Mouse (Mus musculus) lung, embryonic 14.5 days (tissue): ENCODE data around the gene Cers5. TPM values are rescaled to one million over a fixed set of nuclear protein-coding genes. Genes with fewer than 3 reads are reported as not detected.
A peak's percentile ranks its signal among the peaks of the same experiment; 100 is the strongest.

Source experiments
- ATAC-seq: fragments of 200-750 bp; cut with Nextera tagmentation; 2 replicates; pipeline ENCODE4 v1.8.0; 2017; ENCODE audit warnings: mild to moderate bottlenecking, moderate TSS enrichment, moderate library complexity; ENCODE audit not compliant: insufficient read depth
- DNase-seq: peaks from one replicate; pipeline ENCODE4 v3.0.0-alpha.2; 2015
- H3K27ac ChIP-seq: fragments of 300-500 bp; sonication (generic); 2 replicates; pipeline ENCODE4 v1.5.1; 2014; ENCODE audit warnings: low read depth, mild to moderate bottlenecking, moderate library complexity
- H3K27me3 ChIP-seq: fragments of 300-500 bp; sonication (generic); 2 replicates; pipeline ENCODE4 v1.6.1; 2014; ENCODE audit warnings: low read length, control low read depth; ENCODE audit not compliant: insufficient read depth
- H3K36me3 ChIP-seq: fragments of 300-500 bp; sonication (generic); 2 replicates; pipeline ENCODE4 v1.6.1; 2014; ENCODE audit warnings: control low read depth; ENCODE audit not compliant: insufficient read depth
- H3K4me1 ChIP-seq: fragments of 300-500 bp; sonication (generic); 2 replicates; pipeline ENCODE4 v1.6.1; 2014; ENCODE audit warnings: antibody characterized with exemption, control low read depth; ENCODE audit not compliant: insufficient read depth
- H3K4me2 ChIP-seq: fragments of 300-500 bp; sonication (generic); 2 replicates; pipeline ENCODE4 v1.6.1; 2014; ENCODE audit warnings: mild to moderate bottlenecking
- H3K4me3 ChIP-seq: fragments of 300-500 bp; sonication (generic); 2 replicates; pipeline ENCODE4 v1.5.1; 2014; ENCODE audit warnings: low read depth, low read length
- H3K9ac ChIP-seq: fragments of 300-500 bp; sonication (generic); 2 replicates; pipeline ENCODE4 v1.6.1; 2014
- H3K9me3 ChIP-seq: fragments of 300-500 bp; sonication (generic); 2 replicates; pipeline ENCODE4 v1.6.1; 2016; ENCODE audit warnings: low read depth, low read length, control low read depth
- CTCF ChIP-seq: IDR thresholded peaks from 2 replicates; pipeline ENCODE4 v1.5.1; 2016; ENCODE audit warnings: antibody characterized with exemption, low read depth
- WGBS: fragments of 180-500 bp; shearing (Covaris S2); extraction: QIAGEN DNeasy Blood & Tissue Kit; methylation state at CpG from one replicate; pipeline ENCODE4 v1.1.7; 2014; 5-methylcytosine and 5-hydroxymethylcytosine counted together
- polyA plus RNA-seq: library from polyadenylated mRNA; unstranded; fragments of >200 nt; fragmentation: Nextera tagmentation; extraction: Ambion mirVana; gene quantifications from 2 replicates; pipeline ENCODE4 v1.2.1, GENCODE M21; 2014

Cers5 gene
- polyA plus RNA-seq, 1 experiment from 2014 or later: 78.8 TPM

- Histone ChIP-seq H3K4me1 (no peaks in the 10 kb centered on the region), H3K27ac (no peak overlapping the region), H3K9me3 (no peaks in the 10 kb centered on the region), H3K4me2 (no peak overlapping the region), H3K36me3 (peaks cover 66% of the 10 kb centered on the region), H3K4me3 (no peak overlapping the region), H3K9ac (no peak overlapping the region), H3K27me3 (no peaks in the 10 kb centered on the region)
- TF ChIP-seq CTCF: no peak
- ATAC-seq (no peak), DNase-seq (no peak)
- WGBS: 91% methylated on average over 6 of the region's 6 CpGs
Observed at GRCm38 (mm10) chr15:99790464-99790863, 17.8 kb upstream of the Cers5 start.

GRCm38 (mm10) chr15:99787625-99788120 lies 15.0 kb upstream of the Cers5 start:
- H3K9me3 ChIP-seq: no peaks in the 10 kb centered on the region
- H3K27ac ChIP-seq: peak overlapping the region; percentile 36; the same call in 1 of the 2 replicates
- no peak for TF ChIP-seq CTCF
- no peak overlapping the region for H3K4me3 ChIP-seq
- no peaks in the 10 kb centered on the region for H3K27me3 ChIP-seq
- 65% methylated on average over 9 of the region's 9 CpGs for WGBS
- H3K4me2 ChIP-seq: no peak overlapping the region
- ATAC-seq (no peak), DNase-seq (no peak)
- no peak overlapping the region for H3K9ac ChIP-seq
- H3K36me3 ChIP-seq: peaks cover 53% of the 10 kb centered on the region
- H3K4me1 ChIP-seq: no peaks in the 10 kb centered on the region

DNA sequence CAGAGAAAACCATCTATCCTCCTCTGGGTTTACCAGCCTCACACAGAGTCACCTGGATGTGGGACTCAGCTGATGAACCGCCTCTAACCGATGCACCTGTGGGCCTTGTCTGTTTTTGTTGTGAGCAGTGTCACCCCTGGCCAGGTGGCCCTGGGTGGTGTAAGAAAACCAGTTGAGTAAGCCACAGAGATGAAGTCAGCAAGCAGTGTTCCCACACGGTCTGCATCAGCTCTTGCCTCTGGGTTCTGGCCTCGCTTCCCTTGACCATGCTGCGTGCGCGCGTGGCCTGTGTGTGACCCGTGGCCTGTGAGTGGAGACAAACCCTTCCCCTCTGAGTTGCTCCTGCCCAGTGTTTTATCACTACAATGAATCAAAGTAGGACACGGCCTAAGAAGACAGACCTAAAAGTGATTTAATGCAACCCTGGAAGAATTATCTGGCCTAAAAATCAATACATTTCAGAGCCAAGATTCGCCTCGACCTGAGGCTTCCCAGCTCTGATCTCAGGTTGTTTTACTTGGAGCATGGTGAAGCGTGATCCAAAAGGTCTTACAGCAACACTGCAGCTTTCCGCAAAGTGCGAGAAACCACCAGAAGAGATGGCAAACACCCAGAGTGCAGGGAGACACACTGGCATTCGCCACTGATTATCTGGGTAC lies 6.1 kb upstream of the Cers5 start:
- Histone ChIP-seq H3K4me2 (no peak overlapping the region), H3K4me3 (no peak overlapping the region), H3K27ac (no peak overlapping the region), H3K36me3 (peaks cover 39% of the 10 kb centered on the region), H3K9me3 (no peaks in the 10 kb centered on the region), H3K9ac (no peak overlapping the region), H3K4me1 (no peaks in the 10 kb centered on the region), H3K27me3 (no peaks in the 10 kb centered on the region)
- TF ChIP-seq CTCF: no peak
- WGBS: 92% methylated on average over 16 of the region's 16 CpGs
- DNase-seq (no peak), ATAC-seq (no peak)

GRCm38 (mm10) chr15:99778148-99778547 lies 5.5 kb upstream of the Cers5 start:
- 25% methylated on average over 7 of the region's 7 CpGs for WGBS

DNA sequence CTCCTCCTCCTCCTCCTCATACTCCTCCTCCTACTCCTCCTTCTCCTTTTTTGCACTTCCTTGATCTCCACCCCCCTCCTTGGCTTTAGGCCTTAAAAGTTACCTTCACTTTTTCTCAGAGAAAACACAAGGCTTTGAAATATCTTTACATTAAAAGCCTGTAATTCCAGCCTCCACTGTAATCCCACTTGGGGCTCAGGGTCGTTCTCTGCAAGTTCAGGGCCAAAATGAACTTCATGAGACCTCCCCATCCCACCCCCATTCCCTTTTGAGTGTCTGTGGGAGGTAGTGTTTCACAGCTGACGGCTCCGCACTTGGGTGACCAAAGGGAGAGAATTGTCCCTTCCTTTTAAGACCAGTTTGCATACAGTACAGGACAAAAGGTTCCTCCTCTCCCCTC lies 240 bp upstream of the Cers5 start:
- no peaks in the 10 kb centered on the region for H3K27me3 ChIP-seq
- H3K4me1 ChIP-seq: no peaks in the 10 kb centered on the region
- ATAC-seq: no peak
- H3K4me3 ChIP-seq: peak overlapping the region; percentile 83; the same call in 1 of the 2 replicates
- H3K9me3 ChIP-seq: no peaks in the 10 kb centered on the region
- H3K4me2 ChIP-seq: peak overlapping the region; percentile 87
- WGBS: 30% methylated on average over 3 of the region's 3 CpGs
- no peak for TF ChIP-seq CTCF
- peak overlapping the region; percentile 56; the same call in 1 of the 2 replicates for H3K27ac ChIP-seq
- H3K9ac ChIP-seq: no peak overlapping the region
- DNase-seq: no peak
- peaks cover 3% of the 10 kb centered on the region for H3K36me3 ChIP-seq

More at GRCm38 (mm10) chr15:99778148-99778547, 5.5 kb upstream of the Cers5 start:
- Histone ChIP-seq H3K4me1 (no peaks in the 10 kb centered on the region), H3K9ac (no peak overlapping the region), H3K36me3 (peaks cover 32% of the 10 kb centered on the region), H3K4me2 (no peak overlapping the region), H3K27ac (no peak overlapping the region), H3K9me3 (no peaks in the 10 kb centered on the region), H3K4me3 (no peak overlapping the region), H3K27me3 (no peaks in the 10 kb centered on the region)
- no peak for ATAC-seq
- peak; percentile 89 for DNase-seq
- peak; percentile 81 for TF ChIP-seq CTCF

GRCm38 (mm10) chr15:99772277-99772880 lies 306 bp downstream of the Cers5 start:
- no peaks in the 10 kb centered on the region; the same call in 1 of the 2 replicates for H3K36me3 ChIP-seq
- under 1% methylated on average over 35 of the region's 41 CpGs for WGBS
- DNase-seq: peak; percentile 95
- no peaks in the 10 kb centered on the region for H3K27me3 ChIP-seq
- no peaks in the 10 kb centered on the region for H3K9me3 ChIP-seq
- ATAC-seq: peak; percentile 98
- H3K9ac ChIP-seq: peak overlapping the region; percentile 90
- H3K4me3 ChIP-seq: peak overlapping the region; percentile 83
- peak overlapping the region; percentile 87 for H3K4me2 ChIP-seq
- H3K4me1 ChIP-seq: no peaks in the 10 kb centered on the region
- peak overlapping the region; percentile 92 for H3K27ac ChIP-seq
- TF ChIP-seq CTCF: no peak

- H3K9ac ChIP-seq: peak overlapping the region; percentile 90
- H3K4me1 ChIP-seq: no peaks in the 10 kb centered on the region
- H3K27ac ChIP-seq: peak overlapping the region; percentile 92
- no peaks in the 10 kb centered on the region for H3K27me3 ChIP-seq
- ATAC-seq (peak; percentile 76), DNase-seq (peak; percentile 64)
- peak overlapping the region; percentile 83 for H3K4me3 ChIP-seq
- no peaks in the 10 kb centered on the region for H3K9me3 ChIP-seq
- WGBS: under 1% methylated on average over 55 of the region's 59 CpGs
- H3K36me3 ChIP-seq: no peaks in the 10 kb centered on the region; the same call in 1 of the 2 replicates
- H3K4me2 ChIP-seq: peak overlapping the region; percentile 87
- no peak for TF ChIP-seq CTCF
Observed at GRCm38 (mm10) chr15:99771601-99772276, 946 bp downstream of the Cers5 start.
